Mouse (Mus musculus): ENCODE measurements around the gene Cep128. TPM values are rescaled to one million over a fixed set of nuclear protein-coding genes. Genes with fewer than 3 reads are reported as not detected.
"Not testable (repeated sequence)": the region's sequence is repeated elsewhere in the genome, so short reads cannot be mapped to it uniquely, and the experiment has no call there.

Gene Cep128
- total RNA-seq, 1 experiment from 2014 or later = 8.7 TPM

DNA sequence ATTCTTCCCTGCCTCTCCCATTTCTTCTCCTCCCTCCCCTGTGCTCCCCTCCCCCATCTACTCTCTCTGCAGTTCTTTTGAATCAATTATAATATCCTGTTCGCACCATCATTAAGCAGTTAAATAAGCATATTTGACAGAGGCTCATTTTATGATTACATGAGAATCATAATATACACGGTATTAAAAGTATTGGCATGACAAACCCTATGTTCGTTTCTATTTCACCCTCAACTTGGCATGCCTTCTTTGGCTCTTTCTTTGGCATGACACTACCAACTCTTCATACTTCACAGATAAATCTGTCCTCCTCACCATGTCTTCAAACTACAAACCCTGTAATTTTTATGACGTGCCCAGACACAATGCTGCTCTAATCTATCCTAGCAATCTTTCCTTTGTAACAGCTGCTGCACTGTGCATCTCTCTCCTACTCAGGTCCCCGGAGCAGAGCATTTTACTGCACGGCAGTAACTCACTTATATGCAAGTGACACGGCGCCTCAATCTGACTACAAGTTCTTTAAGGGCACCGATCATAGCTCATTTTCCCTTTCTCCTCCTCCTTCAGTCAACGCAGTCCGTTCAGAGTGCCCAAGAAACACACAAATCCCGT is 324.4 kb downstream of the Cep128 start:
- no peak for DNase-seq

DNA sequence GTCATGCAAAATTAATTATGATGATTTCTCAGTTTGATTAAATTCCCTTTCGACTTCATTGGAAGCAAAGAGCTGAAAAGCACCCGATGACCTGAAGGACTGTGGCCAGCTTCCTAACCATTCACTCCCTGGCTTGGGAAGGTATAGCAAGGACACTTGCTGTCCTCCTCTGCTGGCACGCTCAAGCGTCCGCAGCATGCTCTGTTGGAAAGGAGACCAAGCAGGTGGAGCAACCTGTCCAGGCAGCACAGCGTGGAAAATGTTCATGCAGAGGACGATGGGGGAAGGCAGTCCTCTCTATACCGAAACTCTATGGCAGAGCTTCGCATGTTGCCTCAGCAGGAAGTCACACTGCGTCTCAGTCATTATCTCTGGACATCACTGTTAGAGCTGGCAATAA is 327.3 kb downstream of the Cep128 start:
- DNase-seq = no peak

DNA sequence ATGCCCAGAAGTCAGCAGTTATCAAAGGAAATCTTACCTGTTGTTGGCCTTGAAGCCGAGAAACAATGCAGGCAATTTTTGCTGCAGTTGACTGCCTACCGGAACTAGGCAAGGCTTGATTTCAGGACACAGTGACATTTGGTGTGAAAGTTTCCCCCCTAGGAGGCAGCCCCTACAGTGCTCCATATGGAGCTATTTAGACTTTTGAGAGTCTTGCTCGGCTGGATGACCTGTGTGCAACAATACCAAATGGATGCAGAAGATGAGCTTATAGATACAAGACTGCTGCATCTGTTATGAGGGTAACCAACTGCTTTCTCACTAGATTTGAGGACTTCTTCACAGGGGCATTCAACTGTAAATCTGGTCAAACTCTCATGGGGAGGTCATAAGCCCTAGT is 331.9 kb downstream of the Cep128 start:
- no peak for DNase-seq

DNA sequence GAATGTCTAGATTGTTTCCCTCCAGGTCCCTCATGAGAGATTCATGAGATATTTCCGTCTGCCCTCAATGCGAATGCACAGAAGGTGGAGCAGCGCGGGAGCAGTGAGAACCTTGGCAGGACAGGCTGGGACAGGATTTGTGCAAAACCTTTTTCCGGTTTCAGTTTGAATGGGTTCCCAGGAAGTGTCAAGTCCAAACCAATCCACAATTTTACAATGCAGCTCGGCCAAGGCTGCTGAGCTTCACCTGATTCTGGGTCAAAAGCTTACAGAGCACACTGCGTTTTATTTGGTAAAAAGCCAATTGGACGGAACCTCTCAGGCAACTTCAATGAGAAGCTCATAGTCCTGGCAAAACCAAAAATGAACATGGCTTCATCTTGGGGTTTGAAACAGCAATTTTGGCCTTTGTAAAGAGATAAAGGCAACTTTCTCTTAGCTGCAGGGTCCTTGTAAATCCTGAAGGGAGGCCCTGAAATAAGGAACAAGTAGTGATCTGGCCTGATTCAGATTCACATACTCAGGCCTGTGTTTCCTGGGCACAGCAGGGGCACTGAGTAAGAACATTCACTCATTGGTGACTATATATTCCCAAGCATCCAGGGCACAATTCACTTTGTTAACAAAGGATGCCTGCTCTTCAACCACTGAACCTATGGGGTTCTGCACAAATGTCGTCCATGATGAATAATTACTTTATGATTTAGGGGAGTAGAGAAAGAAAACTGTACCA is 333.4 kb downstream of the Cep128 start:
- DNase-seq = peak; percentile 9

DNA sequence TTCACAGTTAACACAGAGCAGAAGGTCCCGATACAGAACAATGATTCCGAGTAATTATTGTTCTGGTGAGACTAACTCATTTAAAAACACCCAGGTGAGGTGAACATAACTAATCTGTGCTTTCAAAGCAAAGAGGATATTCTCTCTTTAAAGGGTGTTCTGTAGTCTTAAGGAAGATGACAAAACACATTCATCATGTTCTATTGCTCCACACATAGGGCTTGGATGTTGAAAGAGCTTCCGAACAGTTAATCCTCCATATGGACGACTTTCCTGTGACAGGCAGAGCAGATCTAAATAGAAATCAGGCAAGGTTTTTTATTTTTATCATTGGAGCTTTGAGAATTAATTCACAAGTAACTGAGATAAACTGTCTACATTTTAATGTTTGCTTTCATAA is 342.8 kb downstream of the Cep128 start:
- DNase-seq = no peak

DNA sequence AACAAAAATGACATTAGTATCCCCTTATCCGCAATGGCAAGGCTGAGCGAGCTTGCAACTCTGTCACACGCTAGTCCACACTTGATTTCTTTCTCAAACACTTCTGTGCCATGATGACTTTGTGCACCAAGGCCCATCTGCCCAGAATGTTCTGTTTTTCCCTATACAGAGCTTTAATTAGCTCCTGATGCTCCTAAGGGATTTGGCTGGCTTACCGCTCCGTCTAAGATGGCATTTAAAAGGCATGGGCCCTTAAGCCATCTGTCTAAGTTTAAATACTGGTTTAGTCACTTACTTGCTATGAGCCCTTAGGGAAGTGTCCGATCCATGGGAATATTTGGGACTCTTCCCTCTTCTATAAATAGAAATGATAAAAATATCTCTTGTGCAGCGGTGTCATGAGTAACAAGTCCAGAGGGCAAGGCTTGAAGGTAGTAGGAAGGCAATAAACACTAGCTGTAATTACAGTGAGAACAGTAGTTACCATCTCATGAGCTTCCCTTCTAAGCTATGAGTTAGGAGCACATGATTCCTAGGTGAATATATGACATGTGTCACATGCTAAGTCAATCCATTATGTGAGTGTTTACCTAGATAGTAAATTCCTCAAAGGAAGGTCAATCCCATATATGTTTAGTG is 343.8 kb downstream of the Cep128 start:
- no peak for DNase-seq

DNA sequence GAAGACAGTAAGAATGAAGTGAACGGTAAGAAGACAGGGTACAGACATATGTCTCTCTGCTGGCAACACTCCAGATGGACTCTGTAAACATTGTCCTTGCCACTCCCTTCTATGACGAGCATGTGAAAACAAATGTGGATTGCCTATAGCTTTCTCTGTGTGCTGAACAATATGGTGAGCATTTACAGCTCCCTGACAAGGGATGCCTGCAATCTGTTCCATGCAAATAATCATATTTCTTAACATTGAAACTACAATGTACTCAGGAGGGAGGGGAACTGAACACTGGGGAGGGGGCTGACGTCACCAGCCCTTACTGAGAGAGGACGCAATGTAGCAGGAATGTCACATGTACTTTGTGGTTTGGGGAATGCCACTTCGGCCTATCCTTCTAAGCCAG is 355.1 kb downstream of the Cep128 start:
- DNase-seq = no peak

DNA sequence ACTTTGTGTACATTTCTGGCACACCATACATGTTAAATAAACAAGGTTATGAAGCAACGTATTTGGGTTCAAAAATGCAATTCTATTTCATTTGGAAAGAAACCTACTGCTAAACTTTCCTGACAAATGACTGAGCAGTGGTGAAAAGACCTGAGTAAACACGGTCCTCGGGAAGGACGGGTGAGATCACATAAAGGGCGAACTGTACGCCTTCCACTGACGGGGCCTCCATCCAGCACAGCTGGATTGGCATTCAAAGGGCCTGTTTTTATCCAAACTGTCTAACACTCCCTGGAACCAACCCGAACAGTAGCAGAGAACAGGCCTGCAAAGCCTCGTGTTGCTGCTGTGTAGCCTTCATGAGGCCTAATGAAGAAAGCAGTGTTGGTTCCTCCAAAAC is 356.5 kb downstream of the Cep128 start:
- no peak for DNase-seq

DNA sequence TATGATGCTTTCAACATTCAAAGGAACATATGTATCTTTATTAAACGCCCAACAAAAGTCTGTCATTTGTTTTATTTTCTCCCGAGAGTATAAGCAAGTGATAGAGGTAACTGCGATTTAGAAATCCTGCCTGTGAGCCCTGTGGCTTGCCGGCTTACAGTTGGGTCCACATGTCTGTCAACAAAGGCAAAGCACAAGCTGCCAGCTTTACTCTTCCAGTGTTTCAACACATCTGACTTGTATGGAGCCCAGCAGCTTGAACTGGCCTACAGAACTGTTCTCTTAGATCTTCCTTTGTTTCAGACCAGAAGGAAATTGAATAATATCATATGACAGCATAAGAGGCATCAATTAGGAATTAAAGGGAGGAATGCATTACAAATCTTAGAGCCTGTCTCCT is 357.1 kb downstream of the Cep128 start:
- DNase-seq = no peak

DNA sequence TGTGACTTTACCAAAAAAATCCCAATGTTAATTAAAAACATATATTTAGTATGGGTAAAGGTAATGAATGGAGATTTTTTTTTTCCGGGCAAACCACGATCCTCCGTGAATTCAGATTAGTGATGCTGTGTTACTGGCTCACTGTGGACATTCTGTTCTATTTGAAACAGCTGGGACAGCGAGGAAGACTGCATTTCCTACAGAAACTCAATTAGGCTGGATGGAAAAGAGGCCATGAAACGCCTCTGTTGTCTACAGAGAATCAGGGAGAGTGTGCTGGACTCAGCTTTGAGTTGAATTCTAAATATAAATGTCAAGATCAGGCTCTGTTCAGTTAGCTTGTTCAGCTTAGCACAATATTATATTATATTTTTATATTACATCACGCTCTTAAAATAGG is 369.1 kb downstream of the Cep128 start:
- DNase-seq = no peak

DNA sequence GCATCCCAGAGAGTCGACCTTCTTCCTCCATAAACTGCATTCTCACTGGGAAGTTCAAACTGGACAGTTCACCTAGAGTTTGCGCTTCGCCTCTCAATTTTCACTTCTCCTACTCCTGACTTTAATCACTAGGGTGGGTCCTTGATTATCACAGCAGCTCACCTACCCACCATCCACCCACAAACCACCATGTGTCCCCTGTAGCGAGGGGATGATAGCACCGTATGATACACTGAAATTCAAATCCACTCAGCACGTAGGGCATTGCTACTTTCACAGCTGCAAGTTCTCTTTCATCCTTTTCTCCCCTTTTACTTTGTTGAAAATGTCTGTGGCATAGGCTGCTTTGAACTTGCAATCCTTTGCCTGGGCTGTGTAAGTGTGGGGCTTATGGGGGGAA is 371.2 kb downstream of the Cep128 start:
- DNase-seq = no peak

DNA sequence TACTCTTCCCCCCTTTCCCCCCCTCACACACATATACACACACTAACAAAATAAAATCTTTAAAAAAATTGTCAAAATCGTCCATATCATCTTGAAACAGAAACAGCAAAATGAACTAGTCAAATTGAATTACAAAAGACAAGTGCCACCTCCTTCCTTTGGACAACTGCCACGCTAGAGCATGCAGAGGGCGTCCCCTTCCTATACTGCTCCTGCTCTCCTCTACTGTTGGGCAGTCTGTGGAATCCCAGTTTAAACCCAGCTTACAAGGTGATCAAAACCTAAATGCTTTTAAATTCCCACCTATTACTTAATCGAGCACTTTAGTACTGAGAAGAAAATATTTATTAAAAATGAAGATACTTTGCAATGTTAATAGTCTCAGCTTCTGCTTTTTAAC is 372.0 kb downstream of the Cep128 start:
- no peak for DNase-seq

DNA sequence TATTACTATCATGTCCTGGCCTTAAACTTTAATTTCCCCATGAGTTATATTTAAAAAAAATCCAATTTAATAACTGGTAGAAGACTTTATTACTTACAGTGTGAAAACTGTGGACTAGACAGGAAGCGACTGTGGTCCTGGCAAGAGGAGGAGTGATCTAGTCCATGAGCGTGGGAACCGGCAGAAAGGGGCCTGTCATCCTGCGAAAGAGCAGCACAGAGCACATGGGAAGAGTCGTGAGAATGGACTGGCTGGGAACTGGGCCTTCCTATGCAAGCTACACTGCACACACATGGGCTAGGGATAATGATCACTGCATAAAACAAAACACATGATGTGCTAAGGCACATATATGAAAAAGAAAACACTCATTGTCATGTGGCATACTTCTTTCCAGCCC is 375.5 kb downstream of the Cep128 start:
- DNase-seq = no peak

DNA sequence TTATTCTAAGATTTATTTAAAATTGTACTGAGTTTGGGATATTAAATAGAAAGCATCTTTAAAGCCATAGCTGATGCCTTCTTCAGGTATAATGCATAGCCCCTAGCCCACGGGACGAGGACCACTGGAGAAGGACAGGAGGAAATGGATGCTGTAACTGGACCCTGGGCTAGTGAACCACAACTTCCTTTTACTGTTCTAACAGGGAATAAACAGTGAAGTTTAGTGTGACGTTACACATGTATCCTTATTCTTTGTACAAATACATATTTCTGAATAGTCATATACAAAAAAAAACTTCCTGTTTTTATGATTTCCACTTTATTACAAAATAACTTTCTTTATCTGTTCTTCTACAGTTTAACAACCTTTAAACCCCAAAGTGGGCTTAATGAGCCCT is 376.0 kb downstream of the Cep128 start:
- DNase-seq = no peak

DNA sequence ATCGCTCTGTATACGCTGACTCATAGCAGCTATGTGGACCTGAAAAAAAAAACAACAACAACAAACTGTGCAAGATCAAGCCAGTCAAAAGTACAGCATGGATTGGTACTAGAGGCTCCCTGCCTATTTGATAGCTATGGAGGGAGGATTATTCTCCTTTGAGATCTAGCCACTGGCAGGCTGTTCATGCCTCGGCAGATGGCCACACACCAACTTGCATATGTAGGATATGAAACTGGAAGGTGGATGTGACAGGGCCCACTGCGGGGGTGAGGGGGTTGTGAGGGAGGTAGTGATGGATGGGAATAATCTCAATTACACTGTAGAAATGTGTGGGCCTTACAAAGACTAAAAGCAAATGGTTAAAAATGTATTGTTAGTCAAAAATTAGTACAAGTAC is 386.7 kb downstream of the Cep128 start:
- no peak for DNase-seq

DNA sequence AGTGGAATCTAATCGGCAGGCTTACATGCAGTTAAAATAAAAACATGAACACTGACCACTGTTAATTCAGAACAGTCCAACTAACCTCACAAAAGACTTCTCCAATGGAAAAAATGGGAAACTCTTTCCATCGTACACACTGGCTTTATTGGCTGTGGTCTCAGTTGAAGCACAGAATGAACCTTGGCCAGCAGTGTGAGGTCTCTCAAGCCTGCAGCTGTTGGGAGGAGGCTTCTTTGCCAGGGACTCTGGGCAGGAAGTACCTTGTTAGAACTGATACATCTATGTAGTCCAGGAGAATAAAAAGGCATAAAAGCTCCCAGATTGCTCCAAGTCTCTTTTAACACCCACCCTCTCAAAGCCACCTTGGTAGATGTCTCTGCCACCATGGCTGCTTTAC is 390.9 kb downstream of the Cep128 start:
- DNase-seq = no peak

DNA sequence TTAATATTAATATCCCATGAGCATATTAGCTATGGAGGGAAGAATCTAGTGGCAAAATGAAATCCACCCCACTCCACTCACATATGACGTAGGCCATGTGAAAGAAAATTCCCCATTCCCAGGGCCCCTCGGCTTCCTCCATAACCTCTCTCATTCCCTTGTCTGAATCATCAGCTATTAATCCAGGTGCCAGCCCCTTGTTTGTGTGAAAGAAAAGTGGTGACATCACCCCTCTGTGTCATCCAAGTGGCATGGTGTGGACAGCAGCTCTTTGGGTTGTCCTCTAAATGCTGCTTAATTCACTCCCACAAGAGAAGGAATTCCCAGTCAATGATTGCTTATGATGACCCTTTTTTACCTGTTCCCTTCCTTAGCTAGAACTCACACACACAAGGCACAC is 396.4 kb downstream of the Cep128 start:
- DNase-seq = no peak

DNA sequence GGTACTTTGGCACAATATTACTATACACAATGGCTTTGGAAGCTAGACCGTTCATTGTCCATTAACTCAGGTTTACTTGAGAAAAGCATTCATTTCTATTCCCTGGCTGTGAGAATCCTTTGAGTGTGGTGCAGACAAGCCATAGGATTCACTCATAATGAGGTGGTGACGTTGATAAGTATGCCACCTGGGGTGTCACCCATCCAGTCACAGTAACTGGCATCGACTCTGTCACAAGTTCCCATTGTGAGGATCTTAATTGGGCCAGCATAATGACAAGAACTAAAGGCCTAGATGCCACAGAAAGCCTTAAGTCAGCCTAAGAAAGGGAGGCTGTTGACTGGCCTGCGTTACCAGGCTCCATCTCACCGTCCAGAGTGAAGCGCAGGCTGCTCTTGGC is 396.9 kb downstream of the Cep128 start:
- DNase-seq = no peak

DNA sequence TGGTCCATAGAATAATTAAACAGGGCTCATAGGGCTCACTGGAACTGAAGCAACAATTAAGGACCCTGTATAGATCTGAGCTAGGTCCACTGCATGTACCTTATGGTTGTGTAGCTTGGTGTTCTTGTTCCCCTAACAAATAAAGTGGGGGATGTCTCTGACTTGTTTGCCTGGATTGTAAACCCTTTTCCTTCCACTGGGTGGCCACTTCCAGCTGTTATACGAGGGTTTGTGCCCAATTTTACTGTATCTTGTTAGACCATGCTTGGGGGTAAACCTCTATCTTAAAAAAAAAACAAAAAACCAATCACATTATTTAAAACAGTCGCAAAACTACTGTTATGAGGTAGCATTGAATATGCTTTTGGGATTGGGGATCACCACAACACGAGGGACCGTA is 402.2 kb downstream of the Cep128 start:
- DNase-seq = no peak

DNA sequence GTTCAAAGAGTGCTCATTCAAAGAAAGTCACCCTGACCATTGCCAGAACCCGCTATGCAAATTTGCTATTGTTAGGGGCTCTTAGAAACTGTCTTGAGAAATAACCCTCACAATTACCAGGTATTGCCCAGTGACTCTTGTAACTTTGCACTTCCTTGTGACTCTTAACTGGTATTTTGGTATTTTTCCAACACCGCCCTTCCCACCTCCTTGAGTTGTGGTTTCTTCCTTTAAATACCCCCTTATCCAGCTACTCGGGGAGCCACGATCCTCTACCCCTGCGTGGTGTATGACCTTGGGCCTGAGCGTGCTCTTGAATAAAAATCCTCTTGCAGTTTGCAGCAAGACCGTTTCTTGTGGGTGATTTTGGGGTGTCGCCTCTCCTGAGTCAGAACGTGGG is 407.8 kb downstream of the Cep128 start:
- DNase-seq = not testable (repeated sequence)

DNA sequence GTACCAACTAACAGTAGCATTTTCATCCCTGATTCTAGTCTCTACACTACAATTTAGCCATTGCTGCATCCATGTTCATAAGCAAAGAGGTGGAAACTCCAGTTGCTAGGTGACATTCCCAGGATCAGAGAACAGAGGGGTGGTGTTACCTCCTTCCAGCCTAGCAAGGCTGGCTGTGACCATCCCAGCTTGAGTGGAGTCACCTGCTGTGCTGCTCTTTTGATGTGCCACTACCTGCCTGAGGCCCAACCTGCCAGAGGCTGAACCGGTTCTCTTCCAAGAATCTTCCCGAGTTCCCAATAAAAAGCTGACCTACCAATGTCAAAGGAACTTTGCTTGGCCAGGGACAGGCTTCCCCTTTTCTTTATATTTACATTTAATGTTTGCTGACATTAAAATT is 408.8 kb downstream of the Cep128 start:
- no peak for DNase-seq

DNA sequence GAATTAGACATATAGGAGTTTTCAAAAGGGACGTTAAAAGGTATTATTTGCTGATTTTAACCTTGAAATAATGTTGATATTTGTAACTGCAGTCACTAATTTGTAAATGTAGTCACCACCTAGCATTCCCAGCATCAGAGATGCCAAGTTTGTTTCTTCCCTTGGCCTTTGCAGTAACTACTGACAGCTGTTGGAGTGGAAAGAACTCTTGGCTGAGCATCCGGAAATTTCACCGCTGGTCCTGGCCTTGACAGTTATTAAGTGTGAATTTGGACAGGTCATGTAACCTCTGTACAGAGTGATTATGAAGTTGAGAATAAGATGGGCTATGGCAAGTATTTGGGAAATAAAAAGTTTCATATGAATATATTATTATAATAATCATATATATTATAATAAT is 413.1 kb downstream of the Cep128 start:
- no peak for DNase-seq

DNA sequence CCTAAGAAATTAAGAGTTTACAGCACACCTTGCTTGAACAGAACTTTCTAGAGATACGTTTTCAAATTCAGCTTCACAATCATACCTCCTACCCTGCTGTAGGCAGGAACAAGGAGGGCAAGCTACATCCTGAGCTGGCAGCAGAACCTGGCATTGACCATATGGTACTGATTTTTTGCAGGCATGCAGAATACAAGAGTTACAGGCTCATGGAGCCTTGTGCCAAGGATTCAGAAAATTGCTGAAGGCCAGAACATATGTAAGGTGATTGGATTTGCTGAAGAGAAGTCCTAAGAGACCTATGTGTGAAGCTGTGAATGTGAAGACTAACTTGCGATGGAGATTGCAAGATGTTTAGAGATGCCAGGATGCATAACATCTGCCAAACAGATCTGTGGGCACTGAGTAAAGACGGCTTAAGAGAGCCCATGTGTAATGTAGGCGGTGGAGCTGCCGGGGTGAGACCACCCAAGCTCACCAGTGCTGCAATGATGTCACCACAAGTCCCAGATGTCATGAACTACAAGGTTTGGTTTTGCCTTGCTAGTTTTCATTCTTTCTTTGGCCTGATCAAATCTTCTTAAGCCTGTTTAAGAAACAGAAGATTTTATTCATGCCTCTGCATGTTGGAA is 422.7 kb downstream of the Cep128 start:
- no peak for DNase-seq
